Mouse (Mus musculus): ENCODE data around the gene Mycn. TPM values are rescaled to one million over a fixed set of nuclear protein-coding genes. Genes with fewer than 3 reads are reported as not detected.

Gene Mycn
- polyA plus RNA-seq, 1 experiment, result 1.4 TPM

DNA sequence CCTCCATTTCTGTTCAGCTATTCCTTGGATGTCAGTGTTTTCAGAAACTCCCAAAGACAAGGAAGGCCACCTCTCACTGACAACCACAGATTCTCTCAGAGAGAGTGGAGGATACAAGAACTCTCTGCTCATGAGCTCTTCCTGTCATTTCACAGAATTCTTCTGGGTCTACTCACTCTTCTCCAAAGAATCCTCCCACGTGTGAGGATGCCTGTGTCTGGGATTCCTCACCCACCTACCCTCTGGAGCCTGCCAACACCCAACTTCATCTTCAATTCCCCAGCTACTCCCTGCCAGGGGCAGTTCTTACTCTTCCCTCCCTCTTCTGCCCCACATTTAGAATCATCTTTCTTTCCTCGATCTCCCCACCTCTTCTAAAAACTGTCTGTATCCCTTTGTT is 26.2 kb upstream of the Mycn start:
- no peak for TF ChIP-seq POLR2A (IDR thresholded peaks at IDR 0.05; ENCODE audit: low read depth, low read length)
- no peak for TF ChIP-seq CTCF (IDR thresholded peaks at IDR 0.05; ENCODE audit: extremely low read depth, insufficient read depth, insufficient read length, insufficient replicate concordance)

DNA sequence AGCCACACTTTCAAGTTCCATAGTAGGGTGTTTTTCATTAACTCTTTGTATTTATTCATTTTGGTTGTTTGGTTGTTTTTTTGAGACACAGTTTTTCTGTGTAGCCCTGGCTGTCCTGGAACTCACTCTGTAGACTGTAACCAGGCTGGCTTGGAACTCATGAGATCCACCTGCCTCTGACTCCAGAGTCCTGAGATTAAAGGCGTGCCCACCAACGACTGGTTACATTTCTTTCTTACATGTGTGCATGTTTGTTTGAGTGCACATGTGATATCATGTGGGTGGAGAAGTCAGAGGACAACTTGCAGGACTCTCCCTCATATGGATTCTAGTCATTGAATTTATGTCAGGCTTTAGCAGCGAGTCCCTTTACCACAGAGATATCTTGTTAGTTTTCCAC is 23.1 kb upstream of the Mycn start:
- H3K27me3 ChIP-seq (ENCODE audit: control insufficient read depth, insufficient read depth, low read length), result no peaks in the 10 kb centered on the region
- no peak for DNase-seq (ENCODE audit: low read depth in 1 of 2, low spot score in 2 of 2)
- TF ChIP-seq POLR2A (IDR thresholded peaks at IDR 0.05; ENCODE audit: low read depth, low read length), result no peak
- TF ChIP-seq CTCF (IDR thresholded peaks at IDR 0.05; ENCODE audit: extremely low read depth, insufficient read depth, insufficient read length, insufficient replicate concordance), result no peak
- no peak overlapping the region for H3K27ac ChIP-seq (ENCODE audit: insufficient read depth, low read length)
- no peak overlapping the region for H3K4me3 ChIP-seq (ENCODE audit: extremely low read depth, insufficient read depth, insufficient read length)
- no peaks in the 10 kb centered on the region for H3K4me1 ChIP-seq (ENCODE audit: control insufficient read depth, insufficient read depth, insufficient read length)
- 92% methylated on average over 3 of the region's 3 CpGs for WGBS
- no peaks in the 10 kb centered on the region for H3K36me3 ChIP-seq (ENCODE audit: control insufficient read depth, insufficient read depth, low read length)

More for the DNA sequence above, 26.2 kb upstream of the Mycn start:
- no peak overlapping the region for H3K4me3 ChIP-seq (ENCODE audit: extremely low read depth, insufficient read depth, insufficient read length)
- no peak overlapping the region for H3K27ac ChIP-seq (ENCODE audit: insufficient read depth, low read length)
- no peaks in the 10 kb centered on the region for H3K27me3 ChIP-seq (ENCODE audit: control insufficient read depth, insufficient read depth, low read length)
- no peaks in the 10 kb centered on the region for H3K4me1 ChIP-seq (ENCODE audit: control insufficient read depth, insufficient read depth, insufficient read length)
- DNase-seq (ENCODE audit: low read depth in 1 of 2, low spot score in 2 of 2), result no peak
- no peaks in the 10 kb centered on the region for H3K36me3 ChIP-seq (ENCODE audit: control insufficient read depth, insufficient read depth, low read length)
- 70% methylated on average over 2 of the region's 2 CpGs for WGBS

DNA sequence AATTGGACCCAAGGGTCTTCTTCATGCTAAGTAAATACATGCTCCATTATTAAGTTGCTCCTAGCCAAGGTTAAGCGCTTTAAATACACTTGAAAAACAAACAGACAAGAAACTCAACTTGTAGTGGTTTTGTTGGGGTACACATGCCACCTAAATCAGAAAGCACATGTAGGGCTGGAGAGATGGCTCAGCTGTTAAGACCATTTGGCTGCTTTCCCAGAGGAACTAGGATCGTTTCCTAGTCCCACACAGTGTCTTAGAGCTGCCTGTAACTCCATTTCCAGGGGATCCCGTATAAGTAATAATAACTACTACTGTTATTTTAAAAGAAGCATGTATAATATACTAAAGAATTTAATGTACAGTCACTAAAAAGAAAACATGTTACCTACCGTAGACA is 5.9 kb upstream of the Mycn start:
- no peak overlapping the region for H3K27ac ChIP-seq (ENCODE audit: insufficient read depth, low read length)
- WGBS, result 76% methylated on average over 4 of the region's 4 CpGs
- no peak for TF ChIP-seq CTCF (IDR thresholded peaks at IDR 0.05; ENCODE audit: extremely low read depth, insufficient read depth, insufficient read length, insufficient replicate concordance)
- TF ChIP-seq POLR2A (IDR thresholded peaks at IDR 0.05; ENCODE audit: low read depth, low read length), result no peak
- no peak overlapping the region for H3K4me3 ChIP-seq (ENCODE audit: extremely low read depth, insufficient read depth, insufficient read length)
- no peak for DNase-seq (ENCODE audit: low read depth in 1 of 2, low spot score in 2 of 2)
- no peaks in the 10 kb centered on the region for H3K36me3 ChIP-seq (ENCODE audit: control insufficient read depth, insufficient read depth, low read length)
- H3K4me1 ChIP-seq (ENCODE audit: control insufficient read depth, insufficient read depth, insufficient read length), result no peaks in the 10 kb centered on the region
- no peaks in the 10 kb centered on the region for H3K27me3 ChIP-seq (ENCODE audit: control insufficient read depth, insufficient read depth, low read length)

DNA sequence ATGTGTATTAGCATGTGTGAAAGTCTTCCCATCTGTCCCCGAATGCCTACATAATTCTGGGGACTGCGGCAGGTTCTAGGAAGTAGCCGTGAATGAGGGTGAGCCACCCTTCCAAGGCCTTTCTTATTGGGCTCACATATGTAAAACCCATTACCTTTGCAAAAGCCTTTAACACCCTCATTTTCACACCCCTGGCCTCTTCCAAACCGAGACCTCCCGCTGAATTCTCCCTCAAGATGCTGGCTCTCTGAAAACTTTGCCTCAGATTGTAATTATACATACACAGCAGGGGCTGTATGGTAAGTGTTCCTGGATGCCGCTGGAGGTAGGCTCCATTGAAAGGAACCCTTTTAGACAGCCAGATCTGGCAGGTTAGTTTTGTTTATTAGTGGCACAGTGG is 1.6 kb upstream of the Mycn start:
- H3K27me3 ChIP-seq (ENCODE audit: control insufficient read depth, insufficient read depth, low read length), result peaks cover 22% of the 10 kb centered on the region
- H3K4me3 ChIP-seq (ENCODE audit: extremely low read depth, insufficient read depth, insufficient read length), result no peak overlapping the region
- 91% methylated on average over 6 of the region's 6 CpGs for WGBS
- no peak overlapping the region for H3K27ac ChIP-seq (ENCODE audit: insufficient read depth, low read length)
- no peaks in the 10 kb centered on the region for H3K36me3 ChIP-seq (ENCODE audit: control insufficient read depth, insufficient read depth, low read length)
- no peak for DNase-seq (ENCODE audit: low read depth in 1 of 2, low spot score in 2 of 2)
- peaks cover 22% of the 10 kb centered on the region for H3K4me1 ChIP-seq (ENCODE audit: control insufficient read depth, insufficient read depth, insufficient read length)
- TF ChIP-seq CTCF (IDR thresholded peaks at IDR 0.05; ENCODE audit: extremely low read depth, insufficient read depth, insufficient read length, insufficient replicate concordance) (no peak), POLR2A (IDR thresholded peaks at IDR 0.05; ENCODE audit: low read depth, low read length) (no peak)

DNA sequence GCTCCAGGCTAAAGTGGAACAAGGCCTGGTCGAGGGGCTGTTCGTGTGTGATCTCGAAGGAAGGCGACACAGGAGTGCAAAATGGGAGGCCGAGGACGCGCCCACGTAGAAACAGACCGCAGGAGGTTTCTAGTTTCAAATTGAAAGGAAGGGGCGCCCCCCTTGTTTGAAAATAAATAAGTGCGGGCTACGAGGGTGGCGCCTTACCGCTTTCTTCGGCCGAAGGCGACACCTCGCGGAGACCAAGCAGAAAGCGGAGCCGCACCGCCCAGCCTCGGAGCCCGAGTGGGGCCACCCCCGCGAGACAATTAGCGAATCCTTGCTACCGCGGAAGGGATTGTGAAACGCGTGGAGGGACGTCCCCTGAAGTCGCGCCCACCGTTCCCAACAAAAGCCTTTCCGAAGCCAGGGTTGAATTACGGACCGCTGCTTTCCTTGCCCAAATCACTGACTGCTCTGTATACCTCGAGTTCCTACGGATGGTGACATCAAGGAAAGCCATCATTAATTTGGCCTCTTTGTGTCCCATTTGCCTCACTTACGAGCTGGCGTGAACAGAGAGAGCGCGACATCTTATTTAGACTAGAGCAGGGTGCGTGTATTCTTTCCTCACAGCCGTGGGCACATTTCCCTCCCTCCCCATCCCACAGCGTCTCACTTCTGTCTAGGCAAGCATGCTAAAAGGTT is 793 bp upstream of the Mycn start:
- Histone ChIP-seq H3K27me3 (ENCODE audit: control insufficient read depth, insufficient read depth, low read length) (peaks cover 24% of the 10 kb centered on the region), H3K4me1 (ENCODE audit: control insufficient read depth, insufficient read depth, insufficient read length) (peaks cover 22% of the 10 kb centered on the region), H3K27ac (ENCODE audit: insufficient read depth, low read length) (no peak overlapping the region), H3K4me3 (ENCODE audit: extremely low read depth, insufficient read depth, insufficient read length) (peak overlapping the region; percentile 55; the same call in 1 of the 2 replicates), H3K36me3 (ENCODE audit: control insufficient read depth, insufficient read depth, low read length) (no peaks in the 10 kb centered on the region)
- TF ChIP-seq CTCF (IDR thresholded peaks at IDR 0.05; ENCODE audit: extremely low read depth, insufficient read depth, insufficient read length, insufficient replicate concordance) (0 out of 2 replicates have a peak, but pooled peaks have one; percentile 46), POLR2A (IDR thresholded peaks at IDR 0.05; ENCODE audit: low read depth, low read length) (no peak)
- peak; percentile 47 to 53 for DNase-seq (ENCODE audit: low read depth in 1 of 2, low spot score in 2 of 2)
- WGBS, result 3% methylated on average over 47 of the region's 47 CpGs

DNA sequence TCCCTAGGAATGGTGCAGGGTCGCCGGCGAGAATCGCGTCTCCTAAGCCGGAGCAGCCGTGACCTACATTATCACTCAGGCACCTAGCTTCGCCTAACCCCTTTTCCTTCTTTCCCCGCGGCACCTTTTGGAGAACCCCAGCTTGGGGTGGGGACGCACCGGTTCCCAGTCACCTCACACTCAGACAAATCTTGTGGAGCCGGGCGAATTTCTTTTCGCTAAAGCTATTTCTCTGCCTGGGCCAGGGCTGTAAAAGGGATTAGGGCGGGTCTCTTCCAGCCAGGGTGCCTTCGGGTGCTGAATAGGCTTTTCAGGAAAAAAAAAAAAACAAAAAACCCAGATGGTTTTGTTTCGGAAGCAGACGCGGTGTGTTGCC is 597 bp downstream of the Mycn start:
- Histone ChIP-seq H3K27me3 (ENCODE audit: control insufficient read depth, insufficient read depth, low read length) (peaks cover 24% of the 10 kb centered on the region), H3K27ac (ENCODE audit: insufficient read depth, low read length) (no peak overlapping the region), H3K4me1 (ENCODE audit: control insufficient read depth, insufficient read depth, insufficient read length) (peaks cover 25% of the 10 kb centered on the region), H3K4me3 (ENCODE audit: extremely low read depth, insufficient read depth, insufficient read length) (peak overlapping the region; percentile 55; the same call in 1 of the 2 replicates), H3K36me3 (ENCODE audit: control insufficient read depth, insufficient read depth, low read length) (no peaks in the 10 kb centered on the region)
- TF ChIP-seq CTCF (IDR thresholded peaks at IDR 0.05; ENCODE audit: extremely low read depth, insufficient read depth, insufficient read length, insufficient replicate concordance) (no peak), POLR2A (IDR thresholded peaks at IDR 0.05; ENCODE audit: low read depth, low read length) (no peak)
- no peak for DNase-seq (ENCODE audit: low read depth in 1 of 2, low spot score in 2 of 2)
- WGBS, result under 1% methylated on average over 20 of the region's 20 CpGs

DNA sequence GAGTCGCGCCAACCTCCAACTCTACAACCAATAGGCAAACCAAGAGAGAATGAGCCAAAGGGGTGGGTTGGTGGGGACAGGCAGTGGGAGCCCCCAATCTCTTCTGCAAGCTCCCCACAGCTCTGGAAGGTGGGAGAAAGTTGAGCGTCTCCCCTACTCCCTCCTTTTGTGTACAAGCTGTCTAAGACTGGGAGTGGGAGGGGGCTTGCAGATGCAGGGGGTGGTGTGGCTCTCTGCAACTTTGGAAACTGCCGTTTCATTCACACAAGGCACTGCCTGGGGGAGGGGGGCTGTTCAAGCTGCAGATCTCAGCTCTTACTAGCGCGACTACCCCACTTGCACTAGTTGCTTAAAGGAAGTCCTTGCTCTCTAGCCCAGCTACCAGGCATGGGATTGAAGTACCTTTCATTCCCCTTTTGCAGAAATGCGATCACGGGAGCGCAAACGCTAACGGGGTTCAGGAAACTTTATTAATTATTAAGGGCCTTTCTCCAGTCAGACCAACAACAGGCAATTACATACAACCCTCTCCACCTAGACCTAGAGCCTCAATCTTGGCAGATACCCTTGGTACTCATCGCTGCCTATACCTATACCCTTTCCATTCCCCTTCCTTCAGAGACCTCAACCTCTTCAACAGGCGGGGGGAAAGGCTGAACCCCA is 1.1 kb downstream of the Mycn start:
- DNase-seq (ENCODE audit: low read depth in 1 of 2, low spot score in 2 of 2), result no peak
- Histone ChIP-seq H3K27ac (ENCODE audit: insufficient read depth, low read length) (no peak overlapping the region), H3K4me1 (ENCODE audit: control insufficient read depth, insufficient read depth, insufficient read length) (peaks cover 25% of the 10 kb centered on the region), H3K36me3 (ENCODE audit: control insufficient read depth, insufficient read depth, low read length) (no peaks in the 10 kb centered on the region), H3K4me3 (ENCODE audit: extremely low read depth, insufficient read depth, insufficient read length) (peak overlapping the region; percentile 55; the same call in 1 of the 2 replicates), H3K27me3 (ENCODE audit: control insufficient read depth, insufficient read depth, low read length) (peaks cover 24% of the 10 kb centered on the region)
- WGBS, result 0% methylated on average over 13 of the region's 13 CpGs
- TF ChIP-seq POLR2A (IDR thresholded peaks at IDR 0.05; ENCODE audit: low read depth, low read length) (no peak), CTCF (IDR thresholded peaks at IDR 0.05; ENCODE audit: extremely low read depth, insufficient read depth, insufficient read length, insufficient replicate concordance) (no peak)
